Mouse (Mus musculus): ENCODE results near the gene Stard5. TPM values are rescaled to one million over a fixed set of nuclear protein-coding genes. Genes with fewer than 3 reads are reported as not detected.

The Stard5 gene
- polyA plus RNA-seq, 1 experiment from 2014 or later: 24.3 TPM

DNA sequence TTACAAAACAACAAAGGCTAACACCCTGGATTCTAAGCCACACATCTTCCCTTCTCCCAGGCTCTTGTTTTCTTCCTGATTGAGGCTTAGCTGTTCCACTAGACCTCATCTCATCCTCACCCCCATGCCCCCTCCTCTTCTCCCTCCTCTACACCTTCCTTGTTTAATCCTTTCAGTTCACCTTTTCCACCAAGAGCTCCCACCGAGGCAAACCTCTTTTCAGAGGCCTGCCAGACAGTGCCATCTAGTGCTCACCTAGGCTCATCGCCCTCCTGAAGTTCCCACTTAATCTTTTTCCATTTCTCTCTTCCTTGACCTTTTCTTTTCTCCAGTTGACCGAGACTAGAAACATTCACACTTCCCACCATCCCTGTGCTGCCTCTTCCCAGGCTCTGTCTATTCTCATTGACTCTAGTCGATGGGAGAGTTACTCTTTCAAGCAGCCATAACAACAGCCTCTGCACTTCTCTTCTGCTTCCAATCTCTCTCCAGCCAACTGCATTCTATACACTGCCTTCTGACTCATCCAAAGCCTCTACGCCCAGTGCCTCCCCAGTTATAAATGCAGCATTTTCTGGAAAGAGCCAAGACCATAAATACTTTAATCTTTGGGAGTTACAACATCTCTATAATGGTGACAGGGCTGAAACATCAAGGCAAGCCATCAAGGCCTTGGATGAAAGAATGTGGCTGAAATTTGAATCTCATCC lies 43.9 kb downstream of the Stard5 start:
- no peaks in the 10 kb centered on the region for H3K9me3 ChIP-seq (replicated peaks)
- 36% methylated on average over 5 of the region's 5 CpGs for WGBS
- H3K4me3 ChIP-seq (replicated peaks): no peak overlapping the region
- no peaks in the 10 kb centered on the region for H3K36me3 ChIP-seq
- no peaks in the 10 kb centered on the region for H3K4me1 ChIP-seq
- ATAC-seq (replicated peaks; ENCODE audit: low FRiP score): no peak
- no peak overlapping the region for H3K27ac ChIP-seq
- no peaks in the 10 kb centered on the region for H3K27me3 ChIP-seq
- no peak overlapping the region for H3K9ac ChIP-seq
- no peak overlapping the region for H3K4me2 ChIP-seq

DNA sequence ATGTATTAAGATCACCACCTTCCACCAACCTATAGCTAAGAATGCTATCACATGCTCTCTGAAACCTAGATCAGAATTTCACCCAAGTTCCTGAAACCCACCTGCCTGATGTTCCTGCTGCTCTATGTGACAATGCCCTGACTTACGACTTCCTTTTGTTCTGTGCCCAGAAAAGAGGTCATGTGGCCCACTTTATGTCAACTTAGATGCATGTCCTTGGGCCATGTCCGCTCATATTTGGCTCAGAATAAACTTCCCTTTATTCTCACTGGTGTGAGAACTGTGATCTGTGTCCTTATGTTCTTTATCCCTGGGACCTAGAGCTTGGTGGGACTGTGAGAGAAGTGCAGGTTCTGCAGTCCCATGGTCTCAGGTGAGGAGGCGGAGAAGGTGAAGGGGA lies 45.5 kb downstream of the Stard5 start:
- 76% methylated on average over 3 of the region's 3 CpGs for WGBS
- H3K9ac ChIP-seq: no peak overlapping the region
- no peak overlapping the region for H3K27ac ChIP-seq
- no peaks in the 10 kb centered on the region for H3K36me3 ChIP-seq
- no peak overlapping the region for H3K4me2 ChIP-seq
- ATAC-seq (replicated peaks; ENCODE audit: low FRiP score): no peak
- no peaks in the 10 kb centered on the region for H3K27me3 ChIP-seq
- H3K4me3 ChIP-seq (replicated peaks): no peak overlapping the region
- H3K9me3 ChIP-seq (replicated peaks): no peaks in the 10 kb centered on the region
- H3K4me1 ChIP-seq: no peaks in the 10 kb centered on the region

- WGBS: 91% methylated on average over 4 of the region's 4 CpGs
- no peak for ATAC-seq (replicated peaks; ENCODE audit: low FRiP score)
These were observed 46.7 kb downstream of the Stard5 start for GRCm38 (mm10) chr7:83678506-83678905.

DNA sequence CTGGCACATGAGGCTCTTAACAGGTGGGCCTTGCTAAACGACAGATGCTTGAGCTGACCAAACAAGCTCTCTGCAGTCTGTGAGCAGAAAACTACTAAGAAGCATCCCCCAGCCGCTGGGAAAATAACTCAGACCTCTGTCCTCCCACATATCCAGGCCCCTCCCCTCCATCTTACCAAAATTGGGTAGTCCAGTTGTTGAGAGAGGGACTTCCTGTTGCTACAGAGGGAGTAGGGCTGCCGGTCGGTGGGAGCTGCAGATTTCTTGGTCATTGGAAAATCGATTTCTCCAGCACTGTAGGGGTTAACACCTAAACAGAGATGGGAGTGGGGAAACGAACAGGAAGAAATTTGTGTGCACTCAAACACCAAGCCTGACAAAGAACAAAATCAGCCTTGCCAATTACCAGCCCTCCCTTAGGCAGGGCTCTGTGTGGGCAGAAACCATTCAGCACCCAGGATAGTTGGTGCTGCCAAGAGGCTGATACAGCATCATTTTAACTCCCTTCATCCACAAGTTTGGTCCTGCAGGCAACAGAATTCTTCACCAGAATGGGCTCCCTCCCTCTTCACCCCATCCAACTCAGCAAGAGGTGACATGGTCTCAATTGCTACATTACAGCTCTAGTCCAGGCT lies 51.0 kb downstream of the Stard5 start:
- no peak for ATAC-seq (replicated peaks; ENCODE audit: low FRiP score)
- Histone ChIP-seq H3K9ac (no peak overlapping the region), H3K27ac (no peak overlapping the region), H3K4me1 (peaks cover 10% of the 10 kb centered on the region), H3K36me3 (no peaks in the 10 kb centered on the region), H3K9me3 (replicated peaks) (no peaks in the 10 kb centered on the region), H3K4me3 (replicated peaks) (no peak overlapping the region), H3K27me3 (no peaks in the 10 kb centered on the region), H3K4me2 (no peak overlapping the region)
- WGBS: 12% methylated on average over 6 of the region's 6 CpGs

More at GRCm38 (mm10) chr7:83678506-83678905, 46.7 kb downstream of the Stard5 start:
- Histone ChIP-seq H3K27ac (no peak overlapping the region), H3K4me1 (peaks cover 10% of the 10 kb centered on the region), H3K27me3 (no peaks in the 10 kb centered on the region), H3K4me3 (replicated peaks) (no peak overlapping the region), H3K9me3 (replicated peaks) (no peaks in the 10 kb centered on the region), H3K9ac (no peak overlapping the region), H3K36me3 (no peaks in the 10 kb centered on the region), H3K4me2 (no peak overlapping the region)

- no peaks in the 10 kb centered on the region for H3K4me1 ChIP-seq
- no peak overlapping the region for H3K27ac ChIP-seq
- no peak for ATAC-seq (replicated peaks; ENCODE audit: low FRiP score)
- no peak overlapping the region for H3K4me2 ChIP-seq
- WGBS: 32% methylated on average over 6 of the region's 6 CpGs
- no peak overlapping the region for H3K4me3 ChIP-seq (replicated peaks)
- no peaks in the 10 kb centered on the region for H3K27me3 ChIP-seq
- H3K9ac ChIP-seq: no peak overlapping the region
- no peaks in the 10 kb centered on the region for H3K9me3 ChIP-seq (replicated peaks)
- no peaks in the 10 kb centered on the region for H3K36me3 ChIP-seq
These were observed 63.9 kb downstream of the Stard5 start for GRCm38 (mm10) chr7:83695449-83696212.

- H3K4me3 ChIP-seq (replicated peaks): no peak overlapping the region
- WGBS: 77% methylated on average over 6 of the region's 6 CpGs
- no peaks in the 10 kb centered on the region for H3K36me3 ChIP-seq
- H3K4me2 ChIP-seq: no peak overlapping the region
- H3K4me1 ChIP-seq: no peaks in the 10 kb centered on the region
- H3K9ac ChIP-seq: no peak overlapping the region
- H3K9me3 ChIP-seq (replicated peaks): no peaks in the 10 kb centered on the region
- no peak overlapping the region for H3K27ac ChIP-seq
- ATAC-seq (replicated peaks; ENCODE audit: low FRiP score): no peak
- H3K27me3 ChIP-seq: no peaks in the 10 kb centered on the region
These were observed 67.4 kb downstream of the Stard5 start for GRCm38 (mm10) chr7:83699066-83699745.

Other genes with a start within 250 kb of the Stard5 start
- gene Tmc3, start 47.0 kb upstream of the Stard5 start, polyA plus RNA-seq (2015; fragmentation: Nextera tagmentation; extraction: Ambion mirVana): 1.6 TPM in 2 replicates
- gene Il16, start 113.8 kb downstream of the Stard5 start, polyA plus RNA-seq (2015; fragmentation: Nextera tagmentation; extraction: Ambion mirVana): 3.8 and 4.0 TPM in 2 replicates
- 0.17 TPM in 1 of 2 replicates, not detected in the other for gene Cfap161, start 162.9 kb downstream of the Stard5 start, polyA plus RNA-seq (2015; fragmentation: Nextera tagmentation; extraction: Ambion mirVana)

All from kidney, embryonic 15.5 days (tissue).